Mouse (Mus musculus) liver, postnatal 0 days (tissue): ENCODE data around the gene Nostrin. TPM values are rescaled to one million over a fixed set of nuclear protein-coding genes. Genes with fewer than 3 reads are reported as not detected.

Experiments
- ATAC-seq: fragments of 200-750 bp; cut with Nextera tagmentation; 2 replicates; pipeline ENCODE4 v1.8.0; 2017; ENCODE audit warnings: mild to moderate bottlenecking, moderate library complexity
- DNase-seq: peaks from one replicate; pipeline ENCODE4 v3.0.0-alpha.2; 2016
- H3K27ac ChIP-seq: fragments of 300-500 bp; sonication (generic); 2 replicates; pipeline ENCODE4 v1.5.1; 2014; ENCODE audit warnings: antibody characterized with exemption, moderate library complexity, mild to moderate bottlenecking, low read depth
- H3K27me3 ChIP-seq: fragments of 300-500 bp; sonication (generic); 2 replicates; pipeline ENCODE4 v1.6.1; 2014; ENCODE audit warnings: low read length, control low read depth, mixed read lengths; ENCODE audit not compliant: insufficient read depth
- H3K36me3 ChIP-seq: fragments of 300-500 bp; sonication (generic); replicated peaks from 2 replicates; pipeline ENCODE4 v1.6.1; 2014; ENCODE audit warnings: mild to moderate bottlenecking, control low read depth, low read length, moderate library complexity, mixed read lengths; ENCODE audit not compliant: insufficient read depth
- H3K4me1 ChIP-seq: fragments of 300-500 bp; sonication (generic); 2 replicates; pipeline ENCODE4 v1.6.1; 2014; ENCODE audit warnings: antibody characterized with exemption, mild to moderate bottlenecking, control low read depth; ENCODE audit not compliant: insufficient read depth
- H3K4me2 ChIP-seq: fragments of 300-500 bp; sonication (generic); 2 replicates; pipeline ENCODE4 v1.6.1; 2014; ENCODE audit warnings: low read depth, mild to moderate bottlenecking, low read length, moderate library complexity, mixed read lengths
- H3K4me3 ChIP-seq: fragments of 300-500 bp; sonication (generic); 2 replicates; pipeline ENCODE4 v1.5.1; 2014; ENCODE audit warnings: low read depth, low read length
- H3K9ac ChIP-seq: fragments of 300-500 bp; sonication (generic); replicated peaks from 2 replicates; pipeline ENCODE4 v1.6.1; 2014; ENCODE audit warnings: mild to moderate bottlenecking, moderate library complexity
- H3K9me3 ChIP-seq: fragments of 300-500 bp; sonication (generic); 2 replicates; pipeline ENCODE4 v1.6.1; 2016; ENCODE audit warnings: mild to moderate bottlenecking, control low read depth, low read length, mixed read lengths
- CTCF ChIP-seq: sonication (generic); IDR thresholded peaks from 2 replicates; pipeline ENCODE4 v1.5.1; 2016; ENCODE audit warnings: antibody characterized with exemption, low read depth
- EP300 ChIP-seq: IDR thresholded peaks from 2 replicates; pipeline ENCODE4 v1.6.1; 2016; ENCODE audit warnings: antibody characterized with exemption, low read depth, mild to moderate bottlenecking
- WGBS: fragments of 180-500 bp; shearing (Covaris S2); extraction: QIAGEN DNeasy Blood & Tissue Kit; methylation state at CpG from one replicate; pipeline ENCODE4 v1.1.7; 2014; ENCODE audit not compliant: insufficient replicate concordance; 5-methylcytosine and 5-hydroxymethylcytosine counted together
- polyA plus RNA-seq: library from polyadenylated mRNA; unstranded; fragments of >200 nt; fragmentation: Nextera tagmentation; extraction: Ambion mirVana; gene quantifications from 2 replicates; pipeline ENCODE4 v1.2.1, GENCODE M21; 2015

Gene Nostrin
- polyA plus RNA-seq, 1 experiment from 2014 or later: 10.9 TPM

- ATAC-seq (no peak), DNase-seq (no peak)
- no peak overlapping the region for H3K4me2 ChIP-seq
- H3K4me1 ChIP-seq: no peaks in the 10 kb centered on the region
- H3K36me3 ChIP-seq: peaks cover 46% of the 10 kb centered on the region
- WGBS: 58% methylated on average over 5 of the region's 5 CpGs
- H3K27ac ChIP-seq: no peak overlapping the region
- TF ChIP-seq EP300: no peak
- no peak for TF ChIP-seq CTCF
- no peaks in the 10 kb centered on the region for H3K27me3 ChIP-seq
- no peaks in the 10 kb centered on the region for H3K9me3 ChIP-seq
- no peak overlapping the region for H3K4me3 ChIP-seq
- H3K9ac ChIP-seq: no peak overlapping the region
Measured at GRCm38 (mm10) chr2:69191059-69191458, 55.5 kb downstream of the Nostrin start.

GRCm38 (mm10) chr2:69193555-69193954 lies 58.0 kb downstream of the Nostrin start:
- Histone ChIP-seq H3K27ac (no peak overlapping the region), H3K4me2 (no peak overlapping the region), H3K4me1 (no peaks in the 10 kb centered on the region), H3K9ac (no peak overlapping the region), H3K36me3 (peaks cover 57% of the 10 kb centered on the region), H3K9me3 (no peaks in the 10 kb centered on the region), H3K27me3 (no peaks in the 10 kb centered on the region), H3K4me3 (no peak overlapping the region)
- TF ChIP-seq CTCF: no peak
- TF ChIP-seq EP300: no peak
- 83% methylated on average over 5 of the region's 5 CpGs for WGBS
- no peak for ATAC-seq
- DNase-seq: no peak

- WGBS: 12% methylated on average over 6 of the region's 6 CpGs
- H3K9me3 ChIP-seq: no peaks in the 10 kb centered on the region
- peak overlapping the region; percentile 93 for H3K9ac ChIP-seq
- DNase-seq (peak; percentile 27), ATAC-seq (peak; percentile 20)
- H3K4me1 ChIP-seq: peaks cover 9% of the 10 kb centered on the region
- H3K27me3 ChIP-seq: no peaks in the 10 kb centered on the region
- H3K36me3 ChIP-seq: peaks cover 29% of the 10 kb centered on the region
- TF ChIP-seq CTCF: no peak
- TF ChIP-seq EP300: no peak
- H3K27ac ChIP-seq: peak overlapping the region; percentile 89
- peak overlapping the region; percentile 77 for H3K4me2 ChIP-seq
- H3K4me3 ChIP-seq: peak overlapping the region; percentile 96
Measured at GRCm38 (mm10) chr2:69205185-69205584, 69.6 kb downstream of the Nostrin start.

GRCm38 (mm10) chr2:69205791-69206351 lies 70.3 kb downstream of the Nostrin start, which contains the start of gene Spc25:
Spc25 (minus strand) TSS chr2:69206194.
- H3K9ac ChIP-seq: peak within 1 kb of the TSS; percentile 93

DNA sequence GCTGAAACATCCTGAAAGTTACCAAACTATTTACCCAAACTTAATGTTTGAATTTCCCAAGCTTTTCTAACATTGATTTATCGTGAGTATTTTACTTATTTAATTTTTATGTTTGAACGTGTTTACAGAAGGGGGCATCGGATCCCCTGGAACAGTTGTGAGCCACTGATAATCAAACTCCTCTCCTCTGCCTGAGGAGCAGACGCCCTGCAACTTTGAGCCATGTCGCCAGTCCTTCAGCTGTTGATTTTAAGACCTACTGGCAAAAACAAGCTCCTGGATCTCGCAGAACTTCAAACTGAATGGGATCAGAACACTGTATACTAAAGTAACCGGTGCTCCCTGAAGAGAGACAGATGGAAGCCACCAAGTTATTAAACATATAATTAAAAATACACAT lies 70.9 kb downstream of the Nostrin start:
- WGBS: 16% methylated on average over 7 of the region's 7 CpGs
- peak overlapping the region; percentile 96 for H3K4me3 ChIP-seq
- H3K36me3 ChIP-seq: peaks cover 21% of the 10 kb centered on the region
- H3K27ac ChIP-seq: peak overlapping the region; percentile 60; the same call in 1 of the 2 replicates
- H3K9me3 ChIP-seq: no peaks in the 10 kb centered on the region
- TF ChIP-seq EP300: no peak
- no peak for TF ChIP-seq CTCF
- no peaks in the 10 kb centered on the region for H3K27me3 ChIP-seq
- H3K9ac ChIP-seq: 0 out of 2 replicates have a peak overlapping the region, but pooled peaks have one; percentile 5
- DNase-seq (no peak), ATAC-seq (peak; percentile 52)
- H3K4me1 ChIP-seq: peaks cover 9% of the 10 kb centered on the region
- H3K4me2 ChIP-seq: peak overlapping the region; percentile 77

More at GRCm38 (mm10) chr2:69205791-69206351, 70.3 kb downstream of the Nostrin start, which contains the start of gene Spc25:
- H3K36me3 ChIP-seq: peaks cover 28% of the 10 kb centered on the region
- no peaks in the 10 kb centered on the region for H3K27me3 ChIP-seq
- H3K4me2 ChIP-seq: peak within 1 kb of the TSS; percentile 77
- H3K9me3 ChIP-seq: no peaks in the 10 kb centered on the region
- TF ChIP-seq EP300 (no peak), CTCF (peak; percentile 41; the same call in 1 of the 2 replicates)
- peak within 1 kb of the TSS; percentile 96 for H3K4me3 ChIP-seq
- ATAC-seq (peak; percentile 98), DNase-seq (peak; percentile 92)
- WGBS: 1% methylated on average over 44 of the region's 46 CpGs
- H3K4me1 ChIP-seq: peaks cover 9% of the 10 kb centered on the region
- peak within 1 kb of the TSS; percentile 89 for H3K27ac ChIP-seq

DNA sequence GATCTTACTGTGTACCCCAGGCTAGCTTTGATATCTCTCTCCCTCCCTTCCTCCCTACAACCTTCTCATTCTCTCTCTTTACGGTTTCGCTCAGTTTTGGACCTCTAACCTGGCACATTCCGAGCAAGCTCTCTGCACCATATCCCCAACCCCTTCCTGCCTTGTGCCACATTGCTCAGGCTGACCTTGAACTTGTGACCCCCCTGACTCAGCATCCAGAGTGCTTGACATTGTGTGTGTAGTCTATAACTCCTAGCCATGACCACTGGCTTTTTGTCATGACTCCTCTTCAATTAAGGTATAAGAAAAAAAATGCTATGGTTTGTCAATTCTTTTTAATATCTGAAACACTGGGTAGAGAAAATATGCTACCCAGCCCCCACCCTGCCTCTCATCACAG lies 74.1 kb downstream of the Nostrin start:
- ATAC-seq (no peak), DNase-seq (no peak)
- TF ChIP-seq EP300 (no peak), CTCF (no peak)
- H3K27ac ChIP-seq: no peak overlapping the region
- H3K9ac ChIP-seq: no peak overlapping the region
- H3K4me3 ChIP-seq: no peak overlapping the region
- H3K36me3 ChIP-seq: no peaks in the 10 kb centered on the region
- H3K4me1 ChIP-seq: peaks cover 7% of the 10 kb centered on the region
- H3K9me3 ChIP-seq: no peaks in the 10 kb centered on the region
- WGBS: 75% methylated on average over 3 of the region's 3 CpGs
- no peaks in the 10 kb centered on the region for H3K27me3 ChIP-seq
- no peak overlapping the region for H3K4me2 ChIP-seq
